Mouse (Mus musculus) stomach, embryonic 14.5 days (tissue): ENCODE results near the gene Tmem236. TPM values are rescaled to one million over a fixed set of nuclear protein-coding genes. Genes with fewer than 3 reads are reported as not detected.
"Not testable (repeated sequence)": the region's sequence is repeated elsewhere in the genome, so short reads cannot be mapped to it uniquely, and the experiment has no call there.

ENCODE experiments used
- ATAC-seq: fragments of 200-750 bp; cut with Nextera tagmentation; 2 replicates; pipeline ENCODE4 v1.8.0; 2017; ENCODE audit warnings: low read depth, moderate TSS enrichment; ENCODE audit not compliant: insufficient number of reproducible peaks, insufficient read depth, low FRiP score
- H3K27ac ChIP-seq: fragments of 300-500 bp; sonication (generic); 2 replicates; pipeline ENCODE4 v1.5.1; 2014; ENCODE audit warnings: mild to moderate bottlenecking, low read length, moderate library complexity, mixed read lengths
- H3K27me3 ChIP-seq: fragments of 300-500 bp; sonication (generic); 2 replicates; pipeline ENCODE4 v1.6.1; 2014; ENCODE audit warnings: low read length, control low read depth, mixed read lengths; ENCODE audit not compliant: control insufficient read depth, insufficient read depth
- H3K36me3 ChIP-seq: fragments of 300-500 bp; sonication (generic); 2 replicates; pipeline ENCODE4 v1.6.1; 2014; ENCODE audit warnings: mild to moderate bottlenecking, control low read depth, low read length, moderate library complexity, mixed read lengths; ENCODE audit not compliant: control insufficient read depth, insufficient read depth
- H3K4me1 ChIP-seq: fragments of 300-500 bp; sonication (generic); 2 replicates; pipeline ENCODE4 v1.6.1; 2014; ENCODE audit warnings: low read length, control low read depth, mixed read lengths; ENCODE audit not compliant: control insufficient read depth, insufficient read depth
- H3K4me2 ChIP-seq: fragments of 300-500 bp; sonication (generic); replicated peaks from 2 replicates; pipeline ENCODE4 v1.6.1; 2014; ENCODE audit warnings: low read depth, low read length, control low read depth
- H3K4me3 ChIP-seq: fragments of 300-500 bp; sonication (generic); 2 replicates; pipeline ENCODE4 v1.5.1; 2014; ENCODE audit warnings: low read depth, low read length, control low read depth
- H3K9ac ChIP-seq: fragments of 300-500 bp; sonication (generic); replicated peaks from 2 replicates; pipeline ENCODE4 v1.6.1; 2014; ENCODE audit warnings: low read depth, mild to moderate bottlenecking, control low read depth, low read length, moderate library complexity, mixed read lengths
- H3K9me3 ChIP-seq: fragments of 300-500 bp; sonication (generic); 2 replicates; pipeline ENCODE4 v1.6.1; 2016; ENCODE audit warnings: low read depth, low read length, control low read depth; ENCODE audit not compliant: control insufficient read depth
- WGBS: fragments of 180-500 bp; shearing (Covaris S2); extraction: QIAGEN DNeasy Blood & Tissue Kit; methylation state at CpG from one replicate; pipeline ENCODE4 v1.1.7; 2014; 5-methylcytosine and 5-hydroxymethylcytosine counted together
- polyA plus RNA-seq: library from polyadenylated mRNA; unstranded; fragments of >200 nt; fragmentation: Nextera tagmentation; extraction: Ambion mirVana; gene quantifications from 2 replicates; pipeline ENCODE4 v1.2.1, GENCODE M21; 2014

Gene Tmem236
- polyA plus RNA-seq, 1 experiment from 2014 or later: 0.26 TPM

DNA sequence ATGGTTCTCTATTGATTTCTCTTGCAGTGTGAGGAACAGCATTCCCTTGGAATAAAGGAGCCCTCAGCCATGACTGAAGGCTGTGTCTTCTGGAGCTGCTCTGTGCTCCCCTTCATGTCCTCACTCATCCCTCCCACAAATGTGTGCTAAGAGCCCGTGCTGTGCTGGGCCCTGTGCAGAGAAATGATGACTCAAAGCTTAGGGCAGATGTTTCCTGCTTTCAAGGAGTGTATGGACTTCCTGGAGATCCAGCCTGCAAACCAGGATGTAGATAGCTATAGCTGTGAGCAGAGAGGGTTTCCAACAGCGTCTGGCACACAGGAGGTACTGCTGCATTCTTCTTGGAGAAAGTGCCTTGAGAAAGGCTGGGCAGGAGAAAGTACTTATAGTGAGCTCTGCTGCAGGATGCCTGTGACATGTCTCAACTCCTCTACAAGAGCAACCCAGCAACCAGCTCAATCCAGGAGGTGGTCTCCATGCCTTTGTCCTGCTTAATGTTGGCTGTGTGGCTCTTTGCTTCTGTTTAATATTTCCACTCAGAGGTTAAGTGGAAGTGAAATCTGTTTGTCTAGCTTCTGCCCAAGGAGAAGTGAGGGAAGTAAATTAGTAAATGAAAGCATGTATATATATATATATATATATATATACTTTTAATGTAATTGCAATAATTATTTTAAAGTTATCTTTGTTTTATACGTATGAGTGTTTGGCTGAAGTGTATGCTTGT lies 8.5 kb upstream of the Tmem236 start:
- Histone ChIP-seq H3K9me3 (no peaks in the 10 kb centered on the region), H3K27me3 (no peaks in the 10 kb centered on the region), H3K4me1 (no peaks in the 10 kb centered on the region), H3K9ac (no peak overlapping the region), H3K4me3 (no peak overlapping the region), H3K4me2 (no peak overlapping the region), H3K36me3 (no peaks in the 10 kb centered on the region), H3K27ac (no peak overlapping the region)
- 71% methylated on average over 3 of the region's 3 CpGs for WGBS
- ATAC-seq: no peak

- Histone ChIP-seq H3K4me3 (no peak overlapping the region), H3K4me1 (no peaks in the 10 kb centered on the region), H3K27me3 (no peaks in the 10 kb centered on the region), H3K4me2 (no peak overlapping the region), H3K36me3 (no peaks in the 10 kb centered on the region), H3K27ac (no peak overlapping the region), H3K9ac (no peak overlapping the region), H3K9me3 (no peaks in the 10 kb centered on the region)
- ATAC-seq: no peak
Observed at GRCm38 (mm10) chr2:14167721-14168120, 6.6 kb upstream of the Tmem236 start.

DNA sequence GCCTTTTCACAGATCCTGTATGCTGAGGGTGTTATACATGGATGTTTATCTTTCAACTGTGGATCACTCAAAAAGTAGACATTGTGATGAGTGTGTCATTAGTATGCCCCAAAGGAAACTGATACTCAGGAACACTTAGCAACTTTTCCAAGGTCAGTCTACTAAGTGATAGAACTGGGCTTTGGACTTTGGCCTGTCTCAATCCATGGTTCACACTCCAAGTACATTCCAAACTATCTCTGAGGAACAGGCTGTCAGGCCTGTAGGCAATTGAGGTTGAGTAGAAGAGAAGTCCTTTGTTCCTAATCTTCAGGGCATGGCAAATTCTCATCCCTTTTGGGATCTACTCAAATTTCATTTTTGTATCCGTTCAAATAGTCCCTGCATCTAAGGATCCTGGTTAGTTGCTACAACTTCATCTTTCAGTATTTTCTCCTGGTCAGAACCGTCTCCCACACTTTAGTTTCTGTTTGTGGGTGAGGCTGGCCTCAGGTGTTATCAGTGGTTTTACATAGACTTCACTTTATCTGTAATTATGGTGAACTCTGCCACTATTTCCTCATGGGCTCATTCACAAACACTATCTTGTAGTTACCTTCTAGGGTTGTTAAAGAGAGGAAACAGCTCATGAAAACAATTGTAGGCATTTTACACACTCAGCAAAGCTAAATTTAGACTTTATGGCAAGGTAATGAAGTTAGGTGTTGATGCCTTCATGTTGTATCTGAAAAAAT lies 2.3 kb downstream of the Tmem236 start:
- Histone ChIP-seq H3K27ac (no peak overlapping the region), H3K4me1 (no peaks in the 10 kb centered on the region), H3K9ac (no peak overlapping the region), H3K4me3 (no peak overlapping the region), H3K27me3 (no peaks in the 10 kb centered on the region), H3K36me3 (no peaks in the 10 kb centered on the region), H3K9me3 (no peaks in the 10 kb centered on the region), H3K4me2 (no peak overlapping the region)
- 76% methylated on average over 2 of the region's 2 CpGs for WGBS
- ATAC-seq: no peak

DNA sequence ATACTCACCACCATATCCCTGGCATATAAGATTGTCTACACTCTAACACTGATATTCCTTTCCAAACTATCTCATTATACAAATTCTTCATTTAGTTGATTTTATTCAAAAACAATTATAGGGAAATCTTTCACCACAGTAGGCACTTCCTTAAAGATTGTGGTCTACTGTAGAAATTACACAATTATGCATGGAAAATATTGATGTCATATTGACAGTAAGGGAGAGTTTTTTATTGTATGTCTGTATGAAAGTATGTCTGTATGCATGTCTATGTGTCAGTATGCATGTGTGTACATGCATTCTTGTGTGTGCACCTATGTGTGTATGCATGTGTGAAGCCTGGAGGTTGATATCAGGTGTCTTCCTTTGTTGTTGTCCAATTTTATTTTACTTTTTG lies 10.1 kb downstream of the Tmem236 start:
- no peak for ATAC-seq
- no peak overlapping the region for H3K27ac ChIP-seq

GRCm38 (mm10) chr2:14190684-14191083 lies 16.4 kb downstream of the Tmem236 start:
- no peaks in the 10 kb centered on the region for H3K27me3 ChIP-seq
- H3K9ac ChIP-seq: no peak overlapping the region
- H3K9me3 ChIP-seq: no peaks in the 10 kb centered on the region
- WGBS: 79% methylated on average over 4 of the region's 4 CpGs
- no peak overlapping the region for H3K4me2 ChIP-seq
- no peak overlapping the region for H3K27ac ChIP-seq
- no peak overlapping the region for H3K4me3 ChIP-seq
- ATAC-seq: no peak
- H3K4me1 ChIP-seq: no peaks in the 10 kb centered on the region
- no peaks in the 10 kb centered on the region for H3K36me3 ChIP-seq

More for the DNA sequence above, 10.1 kb downstream of the Tmem236 start:
- Histone ChIP-seq H3K36me3 (no peaks in the 10 kb centered on the region), H3K9me3 (no peaks in the 10 kb centered on the region), H3K4me3 (no peak overlapping the region), H3K9ac (no peak overlapping the region), H3K4me1 (no peaks in the 10 kb centered on the region), H3K27me3 (no peaks in the 10 kb centered on the region), H3K4me2 (no peak overlapping the region)

DNA sequence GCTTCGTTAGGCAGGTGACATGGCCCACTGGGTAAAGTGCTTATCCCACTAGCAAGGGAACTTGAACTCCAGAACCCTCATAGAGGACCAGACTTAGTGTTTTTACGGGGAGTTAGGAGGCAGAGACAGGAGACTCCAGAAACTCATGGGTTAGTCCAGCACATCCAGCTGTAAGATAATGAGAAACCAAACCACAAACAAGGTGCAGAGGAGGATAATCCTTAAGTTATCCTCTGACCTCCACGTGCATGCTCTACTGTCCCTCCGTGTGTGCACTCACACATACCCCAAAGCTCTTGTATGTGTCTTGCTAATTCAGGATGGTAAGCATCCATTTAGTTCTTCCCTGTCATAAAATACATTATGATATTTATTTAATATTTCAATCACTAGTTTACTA lies 17.3 kb downstream of the Tmem236 start:
- H3K4me3 ChIP-seq: no peak overlapping the region
- H3K9me3 ChIP-seq: no peaks in the 10 kb centered on the region
- H3K27ac ChIP-seq: no peak overlapping the region
- no peak overlapping the region for H3K4me2 ChIP-seq
- H3K36me3 ChIP-seq: no peaks in the 10 kb centered on the region
- no peaks in the 10 kb centered on the region for H3K4me1 ChIP-seq
- ATAC-seq: no peak
- H3K27me3 ChIP-seq: no peaks in the 10 kb centered on the region
- 83% methylated on average over 4 of the region's 4 CpGs for WGBS
- H3K9ac ChIP-seq: no peak overlapping the region

DNA sequence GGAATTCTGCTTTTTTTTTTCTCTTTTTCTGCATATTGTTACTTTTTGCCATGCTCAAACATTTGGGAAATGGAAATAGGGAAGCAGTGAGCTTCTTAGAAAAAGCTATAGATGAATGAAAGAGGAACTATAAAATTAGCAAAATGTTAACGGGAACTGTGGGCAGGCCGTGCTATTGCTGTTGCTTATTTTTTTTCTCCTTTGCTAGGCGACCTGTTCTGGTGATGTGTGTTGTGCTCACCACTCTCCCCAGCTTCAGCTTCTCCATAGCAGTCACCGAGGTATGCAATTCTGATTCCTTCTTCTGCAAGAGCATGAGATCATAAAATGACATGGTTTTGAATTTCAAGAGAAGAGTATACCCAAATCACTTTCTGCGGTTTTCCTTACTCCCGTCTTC lies 17.7 kb downstream of the Tmem236 start:
- H3K9ac ChIP-seq: no peak overlapping the region
- no peaks in the 10 kb centered on the region for H3K9me3 ChIP-seq
- 78% methylated on average over 6 of the region's 6 CpGs for WGBS
- H3K4me2 ChIP-seq: no peak overlapping the region
- no peaks in the 10 kb centered on the region for H3K36me3 ChIP-seq
- H3K4me1 ChIP-seq: no peaks in the 10 kb centered on the region
- no peak overlapping the region for H3K27ac ChIP-seq
- H3K27me3 ChIP-seq: no peaks in the 10 kb centered on the region
- no peak for ATAC-seq
- H3K4me3 ChIP-seq: no peak overlapping the region

DNA sequence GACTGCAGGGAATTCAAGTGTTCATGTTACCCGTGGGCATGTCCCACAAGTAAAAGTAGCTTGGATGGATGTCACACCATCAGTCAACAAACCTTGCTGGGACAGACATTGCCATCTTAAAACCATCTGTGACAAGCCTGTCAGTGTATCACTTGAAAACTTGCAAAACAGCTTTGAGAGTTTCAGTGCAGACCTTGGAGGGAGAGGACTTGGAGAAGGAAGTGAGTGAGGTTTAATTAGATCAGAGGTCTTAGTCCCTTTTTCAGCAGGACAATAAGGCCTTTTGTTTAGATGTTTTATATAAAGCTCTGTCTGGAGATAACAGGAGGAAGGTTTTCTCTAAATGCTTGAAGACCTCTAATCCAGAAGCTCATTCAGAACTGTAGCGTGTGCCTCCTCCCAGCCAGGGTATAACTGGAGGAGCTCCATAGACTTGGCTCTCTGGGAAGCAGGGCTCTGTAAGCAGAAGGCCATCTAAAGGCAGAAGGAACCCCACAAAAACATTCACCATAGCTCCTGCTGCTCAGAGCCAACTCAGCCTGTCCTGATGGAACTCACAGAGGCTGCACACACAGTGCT lies 24.1 kb downstream of the Tmem236 start:
- H3K9me3 ChIP-seq, H3K36me3 ChIP-seq, H3K4me3 ChIP-seq, H3K4me2 ChIP-seq, ATAC-seq, H3K27ac ChIP-seq, H3K27me3 ChIP-seq, H3K4me1 ChIP-seq, H3K9ac ChIP-seq: not testable (repeated sequence)
- WGBS: no CpG with 5 or more reads among the region's 2 CpGs
